Mouse (Mus musculus): ENCODE data around the gene Dmpk. TPM values are rescaled to one million over a fixed set of nuclear protein-coding genes. Genes with fewer than 3 reads are reported as not detected.

Dmpk gene
- polyA plus RNA-seq (2021): 154 TPM

GRCm38 (mm10) chr7:19083701-19084100, at the start of gene Dmpk:
Dmpk (plus strand) TSS chr7:19083849.
- DNase-seq (ENCODE audit: low read depth, low spot score): no peak

GRCm38 (mm10) chr7:19044616-19045015, 39.0 kb upstream of the Dmpk start:
- DNase-seq (ENCODE audit: low read depth, low spot score) (no peak), ATAC-seq (no peak)
- ChIA-PET POLR2A (interaction anchor here (1.7 kb wide), 1 partner anchor 8 kb away, joined by 5 read pairs; no protein-coding TSS in a partner anchor), CTCF (interaction anchor here (1.3 kb wide), 1 partner anchor 17 kb away, joined by 3 read pairs; no protein-coding TSS in a partner anchor)
- in situ Hi-C loops (cut with MboI; ENCODE audit: low pct_unique_long_range_greater_than_20kb): no loop called here
- no peak for TF ChIP-seq CTCF (IDR thresholded peaks at IDR 0.05)
- no peaks in the 10 kb centered on the region for H3K27me3 ChIP-seq

More at GRCm38 (mm10) chr7:19083701-19084100, at the start of gene Dmpk:
- H3K27me3 ChIP-seq: no peaks in the 10 kb centered on the region
- CTCF ChIA-PET: interaction anchor here (1.0 to 17.1 kb wide), 3 partner anchors 9 to 31 kb away, joined by 3 to 238 read pairs (median 25); partner anchors contain the start of gene Dmwd
- no peak for TF ChIP-seq CTCF (IDR thresholded peaks at IDR 0.05)
- POLR2A ChIA-PET: interaction anchor here (0.8 to 7.5 kb wide), 4 partner anchors 8 to 37 kb away, joined by 3 to 48 read pairs (median 4); partner anchors contain the start of genes Dmwd and Six5
- in situ Hi-C loops (cut with MboI; ENCODE audit: low pct_unique_long_range_greater_than_20kb): no loop called here
- peak; percentile 28 for ATAC-seq

DNA sequence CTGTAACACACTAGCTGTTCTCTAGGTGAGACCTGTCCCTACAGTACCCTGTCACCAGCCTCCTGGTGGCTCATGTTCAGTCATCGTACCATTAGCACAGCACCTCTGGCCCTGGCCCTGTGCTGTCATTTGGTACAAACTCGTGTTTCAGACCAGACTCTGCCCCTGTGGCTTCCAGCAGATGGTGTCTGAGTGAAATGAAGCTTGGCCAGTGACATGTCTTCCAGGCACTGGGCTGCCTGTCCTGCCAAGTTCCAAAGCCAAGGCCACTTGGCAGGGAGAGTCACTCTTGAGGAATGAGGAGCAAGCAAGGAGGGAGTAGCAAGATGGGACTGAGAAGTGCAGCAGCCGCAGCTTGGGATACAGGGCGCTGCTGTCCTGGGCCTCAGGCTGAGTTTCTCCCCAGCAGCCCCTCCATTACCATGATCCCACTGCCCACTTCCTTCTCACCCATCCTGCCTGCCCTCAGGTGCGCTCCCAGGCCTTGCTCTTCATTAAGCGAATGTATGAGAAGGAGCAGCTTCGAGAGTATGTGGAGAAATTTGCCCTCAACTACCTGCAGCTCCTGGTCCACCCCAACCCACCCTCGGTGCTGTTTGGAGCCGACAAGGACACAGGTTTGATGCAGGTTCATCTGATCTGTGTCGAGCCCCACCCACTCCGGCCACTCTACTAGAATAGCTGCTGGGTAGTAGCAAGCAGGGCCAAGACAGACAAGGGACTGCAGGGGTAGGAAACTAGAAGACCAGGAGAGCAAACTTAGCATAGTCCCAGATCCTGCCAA, 37.2 kb upstream of the Dmpk start:
- in situ Hi-C loops (cut with MboI; ENCODE audit: low pct_unique_long_range_greater_than_20kb): no loop called here
- POLR2A ChIA-PET: interaction anchor here (1.3 kb wide), 1 partner anchor 13 kb away, joined by 6 read pairs; no protein-coding TSS in a partner anchor
- no peak for TF ChIP-seq CTCF (IDR thresholded peaks at IDR 0.05)
- ATAC-seq: no peak
- DNase-seq (ENCODE audit: low read depth, low spot score): no peak
- H3K27me3 ChIP-seq: no peaks in the 10 kb centered on the region
- CTCF ChIA-PET: interaction anchor here (1.2 to 1.6 kb wide), 2 partner anchors 9 to 13 kb away, joined by 3 read pairs; no protein-coding TSS in a partner anchor

DNA sequence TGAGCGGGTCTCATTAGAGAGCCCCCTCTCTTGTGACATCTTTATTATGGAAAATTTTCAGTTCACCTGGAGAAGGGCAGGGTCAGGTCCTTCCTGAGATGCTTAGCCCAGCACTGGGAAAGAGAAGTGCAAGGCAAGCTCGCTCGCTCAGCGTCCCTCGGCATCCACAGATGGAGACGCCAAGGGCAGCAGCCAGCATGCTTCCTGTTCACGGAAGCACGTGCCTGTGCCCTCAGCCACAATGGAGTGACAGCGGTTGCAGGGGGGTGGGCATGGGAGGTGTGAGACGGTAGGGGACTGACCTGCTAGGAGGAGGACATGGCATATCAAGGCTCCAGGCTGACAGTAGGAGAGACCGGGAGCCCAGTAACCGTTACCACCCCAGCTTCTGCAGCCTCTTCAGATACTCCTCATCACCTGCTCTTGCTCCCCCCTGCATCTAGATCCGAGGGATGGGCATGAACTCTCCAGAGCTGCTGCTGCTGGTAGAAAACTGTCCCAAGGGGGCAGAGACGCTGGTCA, 35.6 kb upstream of the Dmpk start:
- DNase-seq (ENCODE audit: low read depth, low spot score) (no peak), ATAC-seq (no peak)
- no peak for TF ChIP-seq CTCF (IDR thresholded peaks at IDR 0.05)
- CTCF ChIA-PET: interaction anchor here (1.6 kb wide), 1 partner anchor 8 kb away, joined by 3 read pairs; no protein-coding TSS in a partner anchor
- POLR2A ChIA-PET: no interaction called here
- in situ Hi-C loops (cut with MboI; ENCODE audit: low pct_unique_long_range_greater_than_20kb): no loop called here
- no peaks in the 10 kb centered on the region for H3K27me3 ChIP-seq

DNA sequence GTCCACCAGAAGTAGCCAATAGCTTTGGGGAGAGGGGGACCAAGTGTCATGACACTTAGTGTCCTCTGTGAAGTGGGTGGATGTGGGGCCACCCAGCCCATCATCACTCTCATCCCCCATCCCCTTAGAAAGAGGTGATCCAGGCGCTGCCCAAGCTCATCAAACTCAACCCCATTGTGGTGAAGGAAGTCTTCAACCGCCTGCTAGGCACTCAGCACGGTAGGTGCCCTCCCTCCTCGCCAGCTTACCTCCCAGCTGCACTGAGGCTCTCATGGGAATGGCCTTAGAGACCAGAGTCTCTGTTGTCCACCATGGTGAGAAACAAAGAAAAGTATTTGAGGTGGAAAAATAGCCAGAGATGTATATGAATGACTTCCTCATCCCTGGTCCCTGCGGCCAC, 34.4 kb upstream of the Dmpk start:
- H3K27me3 ChIP-seq: no peaks in the 10 kb centered on the region
- in situ Hi-C loops (cut with MboI; ENCODE audit: low pct_unique_long_range_greater_than_20kb): no loop called here
- ATAC-seq (no peak), DNase-seq (ENCODE audit: low read depth, low spot score) (no peak)
- CTCF ChIA-PET: interaction anchor here (0.8 kb wide), 1 partner anchor 15 kb away, joined by 3 read pairs; no protein-coding TSS in a partner anchor
- no peak for TF ChIP-seq CTCF (IDR thresholded peaks at IDR 0.05)
- POLR2A ChIA-PET: no interaction called here

GRCm38 (mm10) chr7:19050172-19050571, 33.5 kb upstream of the Dmpk start:
- DNase-seq (ENCODE audit: low read depth, low spot score) (no peak), ATAC-seq (no peak)
- H3K27me3 ChIP-seq: no peaks in the 10 kb centered on the region
- TF ChIP-seq CTCF (IDR thresholded peaks at IDR 0.05): no peak
- CTCF ChIA-PET: no interaction called here
- POLR2A ChIA-PET: no interaction called here
- in situ Hi-C loops (cut with MboI; ENCODE audit: low pct_unique_long_range_greater_than_20kb): no loop called here

- ChIA-PET POLR2A (no interaction called here), CTCF (no interaction called here)
- no peak for DNase-seq (ENCODE audit: low read depth, low spot score)
- no peaks in the 10 kb centered on the region for H3K27me3 ChIP-seq
- no peak for ATAC-seq
- in situ Hi-C loops (cut with MboI; ENCODE audit: low pct_unique_long_range_greater_than_20kb): no loop called here
- TF ChIP-seq CTCF (IDR thresholded peaks at IDR 0.05): no peak
Measured at GRCm38 (mm10) chr7:19051161-19051560, 32.5 kb upstream of the Dmpk start.

DNA sequence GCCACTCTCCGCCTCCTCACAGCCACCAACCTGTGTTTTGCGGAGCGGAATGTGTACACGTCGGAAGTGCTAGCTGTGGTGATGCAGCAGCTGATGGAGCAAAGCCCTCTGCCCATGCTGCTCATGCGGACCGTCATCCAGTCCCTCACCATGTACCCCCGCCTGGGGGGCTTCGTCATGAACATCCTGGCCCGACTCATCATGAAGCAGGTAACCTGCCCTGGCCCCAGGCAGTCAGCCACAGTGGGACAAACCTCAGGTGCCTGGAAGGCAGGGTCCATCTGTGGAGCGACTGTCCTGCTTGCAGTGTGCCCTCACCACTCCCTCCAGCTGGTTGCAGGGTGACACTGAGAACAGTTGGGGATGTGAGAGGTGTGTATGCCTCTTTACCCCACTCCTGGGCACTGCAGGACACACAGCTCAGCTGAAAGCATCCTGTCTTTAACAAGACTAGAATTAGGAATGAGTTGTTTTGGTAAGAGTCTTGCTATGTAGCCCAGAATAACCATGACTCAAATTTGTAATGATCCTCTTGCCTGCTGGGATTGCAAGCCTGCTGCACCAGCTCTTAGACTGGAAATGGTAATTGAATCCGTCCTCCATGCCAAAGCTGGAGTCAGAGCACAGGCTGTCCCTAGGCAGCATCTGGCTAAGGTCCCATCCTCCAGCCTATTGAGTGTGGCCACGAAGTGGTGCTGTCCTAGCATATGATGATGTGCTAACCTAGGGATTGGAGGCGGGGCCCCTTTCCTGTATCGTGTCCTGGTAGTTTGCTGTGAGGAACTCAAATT, 31.1 kb upstream of the Dmpk start:
- DNase-seq (ENCODE audit: low read depth, low spot score) (no peak), ATAC-seq (no peak)
- no peaks in the 10 kb centered on the region for H3K27me3 ChIP-seq
- CTCF ChIA-PET: no interaction called here
- POLR2A ChIA-PET: interaction anchor here (1.7 kb wide), 1 partner anchor 8 kb away, joined by 5 read pairs; no protein-coding TSS in a partner anchor
- in situ Hi-C loops (cut with MboI; ENCODE audit: low pct_unique_long_range_greater_than_20kb): no loop called here
- no peak for TF ChIP-seq CTCF (IDR thresholded peaks at IDR 0.05)

DNA sequence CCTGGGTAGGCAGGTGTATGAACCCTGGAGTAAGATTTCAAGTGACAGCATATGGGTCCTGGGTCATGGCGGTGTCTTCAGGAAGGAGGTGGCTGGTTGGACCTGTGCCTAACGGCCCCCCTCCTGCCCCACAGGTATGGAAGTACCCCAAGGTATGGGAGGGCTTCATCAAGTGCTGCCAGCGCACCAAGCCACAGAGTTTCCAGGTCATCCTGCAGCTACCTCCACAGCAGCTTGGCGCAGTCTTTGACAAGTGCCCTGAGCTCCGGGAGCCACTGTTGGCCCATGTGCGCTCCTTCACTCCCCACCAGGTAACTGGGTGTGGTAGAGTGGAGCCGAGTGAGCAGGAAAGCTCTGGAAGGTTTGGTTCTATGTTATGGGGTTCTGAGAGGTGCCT, 30.5 kb upstream of the Dmpk start:
- no peak for TF ChIP-seq CTCF (IDR thresholded peaks at IDR 0.05)
- H3K27me3 ChIP-seq: no peaks in the 10 kb centered on the region
- DNase-seq (ENCODE audit: low read depth, low spot score) (no peak), ATAC-seq (no peak)
- ChIA-PET POLR2A (interaction anchor here (1.7 kb wide), 1 partner anchor 9 kb away, joined by 5 read pairs; no protein-coding TSS in a partner anchor), CTCF (no interaction called here)
- in situ Hi-C loops (cut with MboI; ENCODE audit: low pct_unique_long_range_greater_than_20kb): no loop called here

DNA sequence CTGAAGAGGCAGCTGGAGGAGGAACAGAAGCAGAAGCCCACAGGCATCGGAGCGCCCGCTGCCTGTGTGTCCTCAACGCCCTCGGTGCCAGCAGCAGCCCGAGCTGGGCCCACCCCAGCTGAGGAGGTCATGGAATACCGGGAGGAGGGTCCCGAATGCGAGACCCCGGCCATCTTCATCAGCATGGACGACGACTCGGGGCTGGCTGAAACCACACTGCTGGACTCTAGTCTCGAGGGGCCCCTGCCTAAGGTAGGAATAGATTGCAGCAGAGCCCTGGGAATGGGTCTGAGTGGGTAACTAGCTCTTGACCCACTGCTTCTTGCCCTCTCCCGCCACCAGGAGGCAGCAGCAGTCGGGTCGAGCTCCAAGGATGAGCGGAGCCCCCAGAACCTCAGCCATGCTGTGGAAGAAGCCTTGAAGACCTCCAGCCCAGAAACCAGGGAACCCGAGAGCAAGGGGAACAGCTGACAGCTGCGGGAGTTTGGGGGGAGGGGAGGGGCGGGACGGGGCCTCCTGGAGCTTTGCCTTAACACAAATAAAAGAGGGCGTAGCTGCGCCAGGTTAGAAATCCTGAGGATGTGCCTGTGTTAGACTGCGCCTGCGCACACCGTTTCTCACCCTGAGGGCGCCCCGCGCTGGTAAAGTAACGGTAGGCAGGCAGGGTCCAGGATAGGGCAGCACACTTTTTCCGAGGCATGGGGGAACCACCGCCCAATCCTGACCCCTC, 29.4 kb upstream of the Dmpk start, which contains the start of gene Rsph6a:
Gene Rsph6a (plus strand): TSS at position 644 of the 730 bp plus-strand sequence.
- in situ Hi-C loops (cut with MboI; ENCODE audit: low pct_unique_long_range_greater_than_20kb): no loop called here
- ChIA-PET CTCF (interaction anchor here (1.3 kb wide), 1 partner anchor 9 kb away, joined by 3 read pairs; no protein-coding TSS in a partner anchor), POLR2A (no interaction called here)
- no peaks in the 10 kb centered on the region for H3K27me3 ChIP-seq
- ATAC-seq (no peak), DNase-seq (ENCODE audit: low read depth, low spot score) (no peak)
- no peak for TF ChIP-seq CTCF (IDR thresholded peaks at IDR 0.05)

Measured in Patski (cell line).